Mouse (Mus musculus) left cerebral cortex, postnatal 14 days (tissue): ENCODE measurements around the gene 1810055G02Rik. TPM values are rescaled to one million over a fixed set of nuclear protein-coding genes. Genes with fewer than 3 reads are reported as not detected.

Source experiments
- DNase-seq, 2 experiments: peaks; one replicate each; pipeline ENCODE4 v3.0.0; 2021 to 2022; ENCODE audit warnings: low spot score in 2 of 2, mixed read lengths in 1 of 2
- intact Hi-C: fragments of 180-260 bp; cut with DNase I; formaldehyde crosslinking; loops from one replicate; pipeline ENCODE4 v1.15.1; 2025
- total RNA-seq, 2 experiments: library from RNA; stranded (reverse); gene quantifications; 2 replicates each; pipeline ENCODE4 v1.2.3; 2021

The 1810055G02Rik gene
- total RNA-seq, 2 experiments from 2014 or later: 42.8 to 52.3 TPM

DNA sequence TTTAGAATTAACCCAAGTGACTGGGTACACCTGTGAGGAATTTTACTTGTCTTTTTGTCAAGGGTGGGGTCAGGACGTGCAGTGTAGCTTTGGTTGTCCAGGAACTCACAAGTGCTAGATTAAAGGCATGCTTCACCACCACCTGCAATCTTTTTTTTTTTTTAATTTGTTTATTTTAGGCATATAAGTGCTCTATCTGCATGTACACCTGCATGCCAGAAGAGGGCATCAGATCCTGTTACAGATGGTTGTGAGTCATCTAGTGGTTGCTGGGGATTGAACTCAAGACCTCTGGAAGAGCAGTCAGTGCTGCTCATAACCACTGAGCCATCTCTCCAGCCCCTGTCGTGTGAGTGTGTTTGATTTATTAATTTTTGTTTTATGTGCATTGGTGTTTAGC is 20.8 kb downstream of the 1810055G02Rik start:
- DNase-seq: no peak
- intact Hi-C loops: no loop called here

DNA sequence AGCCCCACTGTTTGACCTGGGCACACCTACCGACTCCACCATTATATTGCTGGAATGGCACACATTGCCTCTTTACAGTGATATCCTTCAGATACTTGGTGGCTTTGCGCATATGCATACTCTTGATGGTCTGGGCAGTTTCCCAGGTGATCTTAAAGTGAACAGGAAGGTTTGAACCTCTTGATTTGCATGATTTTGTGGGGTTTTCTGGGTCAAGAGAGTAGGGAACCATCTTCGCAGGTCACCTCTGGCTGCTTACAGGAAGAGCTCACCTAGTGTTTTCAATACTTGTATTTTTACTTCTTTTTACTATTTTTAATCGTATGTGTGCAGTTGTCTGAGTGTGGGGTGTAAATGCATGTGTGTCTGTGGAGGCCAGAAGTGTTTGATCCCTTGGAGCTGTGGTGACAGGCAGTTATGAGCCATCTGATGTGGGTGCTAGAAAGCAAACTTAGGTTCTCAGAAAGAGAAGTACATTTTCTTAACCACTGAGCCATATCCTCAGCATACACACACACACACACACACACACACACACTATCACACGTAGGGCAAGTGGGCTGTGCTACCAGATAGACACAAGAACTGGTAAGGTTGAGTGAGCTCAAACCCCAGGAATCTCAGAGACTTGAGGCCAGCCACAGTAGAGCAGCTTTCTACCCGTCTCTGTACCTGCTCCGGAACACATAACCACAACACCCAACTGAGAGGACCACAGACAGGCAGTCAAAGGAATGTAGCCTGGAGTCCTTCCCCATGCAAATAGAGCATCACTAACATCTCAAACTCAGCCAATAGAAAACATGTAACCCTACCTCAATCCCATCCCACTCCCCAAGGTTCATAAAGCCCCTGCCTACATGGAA is 22.9 kb downstream of the 1810055G02Rik start:
- no peak for DNase-seq

DNA sequence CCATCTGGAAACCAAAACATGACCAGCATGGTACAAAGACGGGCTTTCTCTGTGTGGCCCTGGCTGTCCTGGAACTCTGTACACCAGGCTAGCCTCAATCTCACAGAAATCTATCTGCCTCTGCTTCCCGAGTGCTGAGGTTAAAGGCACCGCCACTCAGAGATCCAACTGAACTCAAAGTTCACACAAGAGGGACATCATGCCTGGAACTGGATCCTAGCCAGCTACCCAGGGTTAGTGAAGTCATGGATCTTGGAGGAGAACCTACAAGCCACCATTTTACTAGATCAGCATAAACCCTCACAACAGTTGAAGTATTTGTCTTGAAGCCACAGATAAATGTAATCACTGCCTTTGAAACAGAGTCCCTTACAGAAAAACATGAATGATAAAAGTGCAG is 27.9 kb downstream of the 1810055G02Rik start:
- intact Hi-C loops: no loop called here
- DNase-seq: no peak

More for the DNA sequence above, 22.9 kb downstream of the 1810055G02Rik start:
- intact Hi-C loops: no loop called here

DNA sequence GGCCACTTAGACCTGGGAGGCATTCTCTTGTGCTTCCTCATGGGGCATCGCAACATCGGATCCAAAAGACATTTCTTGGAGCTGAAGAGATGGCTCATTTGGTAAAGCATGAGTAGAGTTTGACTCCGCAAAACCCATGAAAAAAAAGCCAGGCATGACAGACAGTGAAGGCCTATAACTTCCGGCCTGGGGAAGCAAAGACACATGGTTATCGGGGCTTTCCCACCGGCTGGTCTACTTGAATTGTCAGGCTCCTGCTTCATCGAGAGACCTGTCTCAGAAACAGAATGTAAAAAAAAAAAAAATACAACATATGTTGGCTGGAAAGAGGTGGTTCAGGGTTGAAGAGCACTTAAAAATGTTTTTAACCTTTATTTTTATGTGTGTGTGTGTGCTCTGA is 31.6 kb downstream of the 1810055G02Rik start:
- intact Hi-C loops: no loop called here
- no peak for DNase-seq

DNA sequence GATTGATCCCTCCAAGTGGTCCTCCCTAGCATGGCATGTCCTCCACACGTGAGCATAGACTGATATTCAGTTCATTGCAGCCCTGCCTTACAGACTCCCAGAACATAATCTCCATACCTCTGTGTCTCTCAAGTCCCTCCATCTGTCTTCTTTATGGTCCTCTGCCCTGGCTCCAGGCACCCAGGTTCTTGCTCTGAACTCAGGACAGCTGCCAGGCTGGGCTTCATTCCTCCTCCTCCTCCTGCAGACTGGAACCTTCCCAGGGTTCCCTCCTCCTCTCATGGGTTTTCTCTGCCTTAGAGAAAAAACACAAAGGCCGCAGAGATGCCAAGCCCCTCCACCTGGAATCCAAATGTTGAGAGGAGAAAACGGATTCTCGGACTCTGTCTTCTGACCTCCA is 34.6 kb downstream of the 1810055G02Rik start:
- intact Hi-C loops: no loop called here
- no peak for DNase-seq

DNA sequence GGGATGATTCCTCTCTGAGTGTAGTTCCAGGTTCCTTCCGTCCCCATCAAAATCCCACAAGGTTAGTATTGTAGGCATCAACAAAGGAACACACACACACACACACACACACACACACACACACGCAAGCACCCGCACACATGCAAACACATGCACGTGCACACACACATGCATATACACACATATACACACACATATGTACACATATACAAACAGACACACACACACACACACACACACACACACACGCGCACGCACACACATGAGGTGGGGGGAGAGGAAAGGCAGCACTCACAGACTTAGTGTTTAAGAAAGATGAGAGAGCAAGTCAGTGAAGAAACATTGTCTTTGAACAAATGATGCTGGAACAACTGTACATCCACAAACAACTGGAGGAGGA is 35.3 kb downstream of the 1810055G02Rik start:
- intact Hi-C loops: no loop called here
- DNase-seq: no peak

DNA sequence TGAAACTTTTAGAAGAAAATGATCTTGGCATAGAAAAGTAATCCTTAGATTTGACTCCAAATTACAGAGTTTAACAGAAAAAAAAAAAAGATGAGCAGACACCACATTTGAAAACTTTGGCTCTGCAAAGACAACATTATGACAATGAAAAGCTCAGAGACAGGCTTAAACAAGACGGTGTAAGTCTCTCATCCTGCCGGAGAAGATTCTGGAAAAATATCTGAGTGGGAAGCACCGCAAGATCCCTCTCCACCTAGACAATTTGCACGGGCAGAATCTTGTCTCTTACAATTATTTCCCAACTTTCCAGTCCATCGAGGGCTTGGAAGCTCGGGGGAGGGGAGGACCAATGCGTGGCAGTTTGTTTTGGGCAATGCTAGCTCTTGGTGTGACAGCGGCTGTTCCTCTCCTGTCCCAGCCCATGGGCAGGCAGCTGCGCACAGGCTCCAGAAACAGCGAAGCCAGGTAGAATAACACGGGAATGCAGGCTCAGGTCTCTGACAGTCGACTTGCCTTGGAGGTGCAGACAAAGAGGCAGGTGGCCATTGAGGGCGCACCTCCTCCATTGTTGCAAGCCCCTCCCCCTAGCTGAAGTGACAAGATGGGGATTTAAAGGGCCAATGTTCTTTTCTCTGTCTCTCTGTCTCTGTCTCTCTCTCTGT is 35.9 kb downstream of the 1810055G02Rik start:
- peak; percentile 31 to 33 for DNase-seq
- intact Hi-C loops: no loop called here

DNA sequence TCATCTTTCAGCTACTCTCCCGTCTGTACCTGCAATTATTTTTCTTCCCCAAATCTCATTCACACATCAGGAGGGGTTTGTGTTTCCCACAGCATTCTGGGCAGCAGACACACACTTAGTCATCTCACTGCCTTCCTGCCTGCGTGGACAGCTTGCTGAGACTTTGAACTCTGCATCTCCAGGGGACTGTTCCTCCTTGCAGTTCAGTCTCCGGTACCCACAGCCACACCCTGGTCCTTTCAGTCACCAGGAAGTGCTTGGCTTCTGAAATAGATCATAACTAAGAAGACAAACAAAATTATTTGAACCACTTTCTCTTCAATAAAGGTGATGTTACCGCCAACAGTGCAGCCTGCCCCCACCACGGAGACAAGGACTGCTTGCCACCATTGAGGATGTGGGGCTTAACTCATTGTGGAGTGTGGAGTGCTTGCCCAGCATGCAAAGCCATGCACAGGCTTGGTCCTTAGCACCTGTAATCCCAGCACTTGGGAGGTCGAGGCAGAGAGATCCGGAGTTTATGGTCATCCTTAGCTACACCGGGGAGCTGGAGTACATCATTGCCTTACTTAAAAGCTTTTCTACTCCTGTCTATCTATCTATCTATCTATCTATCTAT is 44.6 kb downstream of the 1810055G02Rik start:
- intact Hi-C loops: no loop called here
- DNase-seq: no peak

DNA sequence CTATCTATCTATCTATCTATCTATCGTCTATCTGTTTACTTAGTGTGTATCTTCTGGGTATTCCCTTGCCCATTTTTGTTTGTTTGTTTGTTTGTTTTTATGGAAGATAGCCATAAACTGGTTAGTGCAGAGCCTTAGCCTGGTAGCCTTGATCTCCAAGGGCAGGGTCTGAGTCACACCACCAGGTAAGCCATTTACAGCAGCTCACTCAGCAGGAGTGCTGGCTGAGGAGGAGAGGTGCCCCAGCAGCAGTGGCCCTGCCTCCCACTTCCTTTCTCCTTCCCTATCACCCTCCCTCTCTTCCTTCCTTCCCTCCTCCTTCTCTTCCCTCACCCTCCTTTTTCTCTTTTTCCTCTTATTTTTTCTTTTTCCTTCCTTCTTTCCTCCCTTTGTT is 45.1 kb downstream of the 1810055G02Rik start:
- no peak for DNase-seq

DNA sequence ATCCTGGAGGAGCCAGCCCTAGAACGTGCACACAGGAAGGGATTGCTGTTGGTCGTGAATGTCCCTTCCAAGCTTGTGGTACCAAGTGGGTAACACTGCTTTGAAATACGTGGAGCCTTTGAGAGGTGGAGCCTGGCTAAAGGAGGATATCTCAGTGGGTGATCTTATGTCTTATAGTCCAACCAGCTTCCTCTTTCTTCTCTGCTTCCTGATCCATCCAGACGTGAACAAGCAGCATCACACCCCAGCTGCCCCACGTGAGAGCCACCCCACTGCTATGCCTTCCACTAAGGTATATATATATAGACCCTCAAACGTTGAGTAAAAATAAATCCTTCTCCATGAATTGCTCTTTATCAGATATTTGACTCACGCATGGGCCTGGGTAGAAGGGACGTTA is 45.6 kb downstream of the 1810055G02Rik start:
- DNase-seq: no peak
- intact Hi-C loops: no loop called here

More for the DNA sequence above, 45.1 kb downstream of the 1810055G02Rik start:
- intact Hi-C loops: no loop called here

DNA sequence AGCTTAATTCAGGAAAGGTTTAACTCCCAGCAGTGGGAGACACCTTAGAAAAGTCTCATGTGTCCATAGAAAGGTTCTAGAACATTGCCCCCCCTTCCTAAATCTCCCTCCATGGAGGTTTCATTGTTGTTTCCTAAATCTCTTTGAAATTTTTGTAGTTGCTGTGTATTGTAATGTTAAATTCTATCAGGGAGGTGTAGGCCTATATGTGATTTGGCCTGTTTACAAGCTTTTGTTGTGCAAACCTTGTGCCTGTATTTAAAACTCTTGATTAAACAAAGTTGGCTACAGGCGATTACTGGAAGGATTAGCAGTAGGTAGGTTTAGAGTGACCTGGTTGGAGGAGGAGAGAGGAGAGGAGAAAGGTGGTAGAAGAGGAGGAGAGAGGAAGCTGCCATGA is 49.8 kb downstream of the 1810055G02Rik start:
- intact Hi-C loops: no loop called here

DNA sequence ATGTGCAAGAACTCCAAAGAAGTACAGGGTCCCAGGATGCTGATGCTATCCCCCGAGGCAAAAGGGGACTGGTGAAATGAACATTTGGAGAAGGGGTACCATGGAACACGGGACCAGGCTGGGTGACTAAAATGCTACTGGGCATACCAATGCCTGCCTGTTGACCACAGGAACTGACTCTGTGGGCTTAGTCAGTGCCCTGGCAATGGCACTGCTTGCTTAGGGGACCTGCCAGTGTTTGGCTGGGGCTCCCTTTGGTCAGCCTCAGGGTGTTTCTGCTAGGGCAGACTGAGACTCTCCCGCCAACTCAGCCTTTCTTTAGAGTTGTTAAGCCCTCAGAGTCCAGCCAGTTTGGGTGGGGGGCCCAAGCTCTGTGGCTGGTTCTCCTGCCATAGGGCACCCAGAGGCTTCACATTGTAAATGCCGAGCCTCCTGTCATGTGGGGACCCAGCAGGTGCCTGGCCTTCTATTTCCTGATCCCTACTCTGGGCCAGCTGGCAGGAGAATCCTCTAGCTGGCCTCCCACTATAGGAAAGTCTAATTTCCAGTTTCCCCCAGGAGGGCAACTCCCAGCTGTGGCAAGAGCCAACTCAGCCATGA is 57.2 kb downstream of the 1810055G02Rik start:
- intact Hi-C loops: loop anchor here (5.0 kb wide), 1 partner anchor 43 kb away; no protein-coding TSS in a partner anchor
- DNase-seq: no peak

More for the DNA sequence above, 49.8 kb downstream of the 1810055G02Rik start:
- DNase-seq: no peak

DNA sequence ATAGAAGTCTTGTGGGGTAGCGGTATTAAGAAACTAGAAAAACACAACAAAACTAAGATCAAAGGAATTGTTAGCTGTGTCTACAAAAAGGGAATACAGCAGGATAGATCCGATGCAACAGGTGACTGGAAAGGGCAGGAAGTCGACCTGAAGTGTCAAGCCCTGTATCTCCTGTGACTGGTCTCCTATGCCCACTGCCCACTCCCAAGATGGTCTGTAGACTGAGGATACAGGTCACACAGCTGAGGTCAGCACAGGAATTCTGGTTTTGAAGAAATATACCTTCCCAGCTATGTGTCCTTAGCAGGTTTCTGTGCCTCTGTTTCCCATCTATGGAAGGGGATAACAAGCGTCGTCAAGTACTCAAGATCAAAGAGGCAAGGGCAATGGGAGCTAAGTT is 58.3 kb downstream of the 1810055G02Rik start:
- DNase-seq: no peak
- intact Hi-C loops: loop anchor here (5.0 kb wide), 1 partner anchor 44 kb away; no protein-coding TSS in a partner anchor

DNA sequence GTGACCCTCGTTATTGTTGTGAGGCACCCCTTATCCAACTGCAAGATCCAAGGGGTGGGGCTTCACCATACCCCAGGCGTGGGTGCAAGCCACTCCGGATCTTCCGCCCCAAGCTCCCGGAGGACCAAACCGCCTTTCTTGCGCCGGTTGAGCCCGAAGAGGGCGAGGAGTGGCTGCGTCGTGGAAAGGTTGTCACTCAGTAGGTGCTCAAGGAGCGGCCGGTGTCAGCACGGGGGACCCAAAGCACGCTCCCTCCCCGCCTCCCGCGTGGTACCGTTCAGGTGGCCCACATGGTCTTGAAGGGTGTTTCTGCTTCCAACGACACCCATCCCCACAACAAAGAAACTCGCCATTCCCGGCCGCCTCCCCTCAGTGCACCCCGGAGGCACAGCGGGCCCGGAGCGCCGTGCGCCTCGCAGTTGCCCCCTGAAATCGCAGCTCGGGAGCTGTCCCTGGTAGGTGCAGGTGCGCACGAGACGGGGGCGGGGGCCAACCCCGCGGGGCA is 59.2 kb downstream of the 1810055G02Rik start, which contains the start of gene Kmt5b:
Kmt5b (plus strand) TSS at position 146 of the 505 bp plus-strand sequence.
- DNase-seq: peak in 1 of 2 experiments; percentile 61
- intact Hi-C loops: loop anchor here (5.0 kb wide), 1 partner anchor 45 kb away; no protein-coding TSS in a partner anchor

Other genes with a start within 250 kb of the 1810055G02Rik start
- gene Ppp6r3, start 132.5 kb upstream of the 1810055G02Rik start, total RNA-seq: 10 to 100 TPM; 71.8 to 80.5 TPM
- gene Lrp5, start 21.7 kb upstream of the 1810055G02Rik start, total RNA-seq: 10 to 100 TPM in 1 of 2 experiments, 1 to 10 TPM in 1; 9.5 to 10.5 TPM
- gene Kmt5b, start 59.1 kb downstream of the 1810055G02Rik start, total RNA-seq: 10 to 100 TPM; 54.5 to 54.7 TPM
- gene Chka, start 143.5 kb downstream of the 1810055G02Rik start, total RNA-seq: 10 to 100 TPM; 75.5 to 99.5 TPM
- 10 to 100 TPM; 14.4 to 16.1 TPM for gene Tcirg1, start 198.8 kb downstream of the 1810055G02Rik start, total RNA-seq
- gene Ndufs8, start 204.5 kb downstream of the 1810055G02Rik start, total RNA-seq: 100 to 1,000 TPM; 134 to 149 TPM
- 1 to 10 TPM; 1.8 to 2.0 TPM for gene Aldh3b1, start 221.5 kb downstream of the 1810055G02Rik start, total RNA-seq
- gene Unc93b1, start 226.9 kb downstream of the 1810055G02Rik start, total RNA-seq: 10 to 100 TPM; 16.0 to 18.4 TPM